Mouse (Mus musculus): ENCODE data around the gene Rabep2.

Gene Rabep2

GRCm38 (mm10) chr7:126497966-126498365 lies 69.4 kb downstream of the Rabep2 start:
- DNase-seq = no peak
